Mouse (Mus musculus): ENCODE data around the gene Dupd1.

- TF ChIP-seq CTCF (IDR thresholded peaks at IDR 0.05) (no peak), EP300 (IDR thresholded peaks at IDR 0.05) (no peak)
Measured at GRCm38 (mm10) chr14:21745149-21745548, 30.8 kb upstream of the Dupd1 start.

Data from lung, postnatal 0 days (tissue).